Mouse (Mus musculus): Measurements from ENCODE around the gene Hnrnpul2. TPM values are rescaled to one million over a fixed set of nuclear protein-coding genes. Genes with fewer than 3 reads are reported as not detected.
"Not testable (repeated sequence)": the region's sequence is repeated elsewhere in the genome, so short reads cannot be mapped to it uniquely, and the experiment has no call there.

Gene Hnrnpul2
- total RNA-seq, 2 experiments from 2014 or later = 52.3 to 72.8 TPM

DNA sequence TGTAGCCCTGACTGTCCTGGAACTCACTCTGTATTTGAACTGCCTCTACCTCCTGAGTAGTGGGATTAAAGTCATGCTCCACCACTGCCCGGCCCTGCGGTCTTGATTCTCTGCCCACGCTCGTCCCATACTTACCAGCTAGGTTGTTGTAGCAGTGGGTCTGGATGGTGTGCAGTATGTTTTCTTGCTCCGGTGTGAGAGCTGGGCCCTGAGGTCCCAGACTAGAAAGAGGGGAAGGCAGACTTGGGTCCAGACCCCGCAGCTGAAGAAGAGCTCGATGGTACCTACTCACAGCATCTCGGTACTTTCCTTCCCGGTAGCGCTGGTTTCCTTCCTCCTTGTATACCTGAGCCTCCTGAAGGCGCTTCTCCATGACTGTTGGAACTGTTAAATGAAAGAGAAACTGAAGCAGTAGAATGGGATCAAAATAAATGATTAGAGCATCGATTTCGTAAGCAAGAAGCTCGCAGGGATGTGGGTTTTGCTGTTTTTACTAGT lies 1.5 kb upstream of the Hnrnpul2 start:
- ATAC-seq (ENCODE audit: poor library complexity, severe bottlenecking) = no peak

DNA sequence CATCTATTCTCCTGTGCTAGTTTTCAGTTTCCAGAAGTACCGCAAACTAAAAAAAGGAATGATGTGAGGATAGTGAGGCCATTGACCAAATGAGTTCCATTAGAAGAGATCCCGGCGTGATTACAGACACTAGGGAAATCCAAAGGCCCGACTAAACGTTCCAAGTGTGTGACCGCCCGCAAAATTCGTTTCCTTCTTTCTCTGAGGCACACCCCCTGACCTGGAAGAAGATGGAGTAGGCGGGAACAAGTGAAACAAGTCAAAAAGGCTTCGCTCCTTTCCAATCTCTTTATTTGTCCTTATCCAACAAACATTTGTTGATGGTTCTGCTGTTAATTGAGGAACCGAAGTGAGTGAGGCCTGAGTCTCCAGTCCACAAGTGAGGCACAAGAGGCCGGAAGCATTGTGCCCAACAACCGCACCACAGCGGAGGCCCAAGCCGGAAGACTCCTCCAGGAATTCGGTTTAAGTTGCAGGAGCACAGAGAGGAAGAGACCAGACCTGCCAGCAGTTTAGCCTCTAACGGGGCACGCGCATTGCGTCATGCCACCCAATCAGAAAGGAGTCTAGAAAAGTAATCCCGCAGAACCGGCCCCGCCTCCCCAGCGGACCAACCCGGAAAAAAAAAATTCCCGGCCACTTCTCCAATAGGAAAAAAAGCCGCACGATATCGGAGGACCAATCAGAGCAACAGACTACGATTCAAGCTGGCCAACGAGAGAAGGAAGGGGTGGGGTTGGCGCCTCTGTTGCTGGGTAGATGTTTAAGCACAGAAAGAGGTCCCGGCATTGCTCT lies 812 bp upstream of the Hnrnpul2 start, which contains the start of gene Ttc9c:
Gene Ttc9c, minus strand, starts transcription at position 533 of the 795 bp plus-strand sequence.
- ATAC-seq (ENCODE audit: poor library complexity, severe bottlenecking) = peak; percentile 74

DNA sequence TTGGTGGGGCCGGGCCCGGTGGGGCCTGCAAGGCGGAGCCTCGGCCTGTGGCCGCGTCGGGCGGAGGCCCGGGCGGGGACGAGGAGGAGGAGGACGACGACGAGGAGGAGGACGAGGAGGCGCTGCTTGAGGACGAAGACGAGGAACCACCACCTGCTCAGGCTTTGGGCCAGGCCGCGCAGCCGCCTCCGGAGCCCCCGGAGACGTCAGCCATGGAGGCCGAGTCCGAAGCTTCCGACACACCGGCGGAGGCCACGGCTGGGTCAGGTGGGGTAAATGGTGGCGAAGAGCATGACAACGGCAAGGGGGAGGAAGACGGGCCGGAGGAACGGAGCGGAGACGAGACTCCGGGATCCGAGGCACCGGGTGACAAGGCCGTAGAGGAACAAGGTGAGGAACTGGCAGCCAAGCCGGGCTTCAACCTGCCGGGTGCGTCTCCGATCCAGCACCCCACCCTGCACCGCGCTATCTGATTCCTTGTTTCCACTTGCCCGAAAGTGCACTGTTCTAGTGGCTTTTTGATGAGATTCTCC lies 680 bp downstream of the Hnrnpul2 start:
- peak; percentile 5 for ATAC-seq (ENCODE audit: poor library complexity, severe bottlenecking)

DNA sequence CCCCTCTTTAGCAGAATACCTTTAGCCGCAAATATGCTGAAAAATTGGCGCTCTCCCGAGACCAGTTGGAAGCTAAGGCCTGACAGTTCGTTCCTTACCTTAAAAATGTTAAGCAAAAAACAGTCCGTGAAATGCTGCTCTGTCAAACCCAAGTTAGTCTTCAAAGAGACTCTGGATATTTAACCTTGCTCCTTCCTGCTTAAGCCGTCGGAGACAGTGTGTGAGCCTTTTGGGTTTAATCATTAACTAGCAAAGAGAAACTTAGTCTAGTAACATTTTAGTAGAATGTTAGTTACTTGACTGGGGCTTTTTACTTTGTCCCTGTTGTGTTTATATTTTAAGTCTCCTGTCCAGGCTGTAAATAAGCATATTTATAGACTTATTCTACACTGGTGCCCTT lies 1.3 kb downstream of the Hnrnpul2 start:
- ATAC-seq (ENCODE audit: poor library complexity, severe bottlenecking) = no peak

DNA sequence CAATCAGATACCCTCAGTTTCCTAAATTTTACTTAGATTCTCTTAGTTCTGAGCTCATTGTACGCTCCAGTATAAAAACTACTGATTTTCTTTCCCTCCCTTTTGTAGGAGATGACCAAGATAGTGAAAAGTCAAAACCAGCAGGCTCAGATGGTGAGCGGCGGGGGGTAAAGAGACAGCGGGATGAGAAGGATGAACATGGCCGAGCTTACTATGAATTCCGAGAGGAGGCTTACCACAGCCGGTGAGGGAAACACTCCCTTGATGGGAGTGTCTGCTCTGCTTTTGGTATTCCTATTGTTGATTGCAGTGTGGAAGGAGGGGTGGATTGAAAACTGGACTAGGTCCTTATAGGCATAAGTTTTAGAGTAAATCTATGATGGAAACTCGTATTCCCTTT lies 2.9 kb downstream of the Hnrnpul2 start:
- ATAC-seq (ENCODE audit: poor library complexity, severe bottlenecking) = no peak

DNA sequence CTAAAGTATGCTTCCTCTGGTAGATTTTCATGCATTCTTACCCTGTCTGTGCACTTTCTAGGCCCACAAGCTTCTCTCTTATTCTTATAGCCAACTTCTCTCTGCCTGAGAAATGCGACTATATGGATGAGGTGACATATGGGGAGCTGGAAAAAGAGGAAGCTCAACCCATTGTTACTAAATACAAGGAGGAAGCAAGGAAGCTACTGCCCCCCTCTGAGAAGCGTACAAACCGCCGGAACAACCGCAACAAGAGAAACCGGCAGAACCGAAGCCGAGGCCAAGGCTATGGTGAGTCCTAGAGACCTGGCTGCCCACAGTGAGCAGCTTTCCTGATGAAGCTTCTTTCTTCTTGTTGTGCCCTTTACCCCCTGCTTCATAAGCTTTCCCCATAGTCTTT lies 9.8 kb downstream of the Hnrnpul2 start, which contains the start of gene AC129217.1:
Gene AC129217.1, plus strand, starts transcription at position 114 of the 400 bp plus-strand sequence.
- ATAC-seq (ENCODE audit: poor library complexity, severe bottlenecking) = peak; percentile 98

DNA sequence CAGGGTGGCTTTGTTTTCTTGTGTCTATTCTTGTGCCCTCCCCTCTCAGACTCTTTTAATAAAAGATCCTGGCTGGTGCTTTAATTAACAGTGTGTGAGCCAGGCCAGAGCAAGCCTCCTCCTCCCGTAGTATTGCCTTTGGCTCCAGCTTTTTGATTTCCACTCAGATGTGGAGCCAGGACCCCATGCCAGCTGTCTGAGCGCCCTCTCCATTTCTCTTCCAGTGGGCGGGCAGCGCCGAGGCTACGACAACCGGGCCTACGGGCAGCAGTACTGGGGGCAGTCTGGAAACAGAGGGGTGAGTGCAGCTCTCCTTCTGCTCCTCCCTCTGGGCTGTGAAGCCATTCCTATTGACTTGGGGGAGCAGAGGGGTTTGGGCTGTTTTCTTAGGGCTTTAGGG lies 10.9 kb downstream of the Hnrnpul2 start:
- ATAC-seq (ENCODE audit: poor library complexity, severe bottlenecking) = no peak

DNA sequence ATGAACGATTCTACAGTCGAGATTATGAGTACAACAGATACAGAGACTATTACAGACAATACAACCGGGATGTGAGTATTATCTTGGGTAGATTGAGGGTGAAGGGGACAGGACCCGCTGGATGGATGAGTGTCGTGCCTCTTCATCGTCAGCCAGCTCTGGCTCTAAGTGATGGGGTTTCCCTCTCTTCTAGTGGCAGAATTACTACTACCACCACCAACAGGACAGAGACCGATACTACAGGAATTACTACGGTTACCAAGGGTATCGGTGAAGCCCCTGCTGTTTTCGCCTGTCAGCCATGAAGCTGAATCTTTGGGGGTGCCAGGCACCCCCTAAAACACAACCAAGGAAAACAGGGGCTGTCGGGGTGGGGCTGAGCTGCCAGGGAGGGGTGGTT lies 11.5 kb downstream of the Hnrnpul2 start:
- no peak for ATAC-seq (ENCODE audit: poor library complexity, severe bottlenecking)

DNA sequence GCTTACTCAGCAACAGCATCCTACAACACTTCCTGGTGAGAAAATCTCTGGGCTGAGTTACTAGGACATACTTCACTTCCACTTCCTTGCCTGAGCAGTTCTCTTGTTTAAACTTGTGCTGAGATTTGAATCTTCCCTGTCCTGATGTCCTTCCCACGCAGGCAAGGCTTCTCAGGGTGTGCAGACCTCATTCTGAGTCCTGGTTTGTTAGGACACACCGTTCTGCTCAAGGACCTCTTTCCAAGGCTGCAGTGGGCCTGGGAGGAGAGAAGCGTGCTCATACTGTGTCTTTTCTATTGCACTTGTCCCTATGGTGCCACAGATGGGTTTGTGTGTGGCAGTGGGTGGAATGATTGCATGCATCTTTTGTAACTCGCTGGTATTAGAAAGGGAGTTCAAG lies 13.2 kb downstream of the Hnrnpul2 start:
- no peak for ATAC-seq (ENCODE audit: poor library complexity, severe bottlenecking)

DNA sequence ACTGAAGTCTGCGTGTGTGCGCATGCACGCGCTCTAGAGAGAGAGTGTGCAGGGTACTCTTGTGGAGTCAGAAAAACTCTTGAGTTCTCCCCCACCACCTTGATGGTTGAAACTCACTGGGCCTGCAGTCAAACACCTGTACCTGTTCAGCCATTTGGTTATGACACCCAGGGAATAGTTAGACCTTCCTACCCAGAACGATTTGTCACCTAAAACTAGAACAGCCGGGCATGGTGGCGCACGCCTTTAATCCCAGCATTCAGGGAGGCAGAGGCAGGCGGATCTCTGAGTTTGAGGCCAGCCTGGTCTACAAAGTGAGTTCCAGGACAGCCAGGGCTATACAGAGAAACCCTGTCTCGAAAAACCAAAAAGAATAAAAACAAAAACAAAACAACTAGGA lies 16.5 kb downstream of the Hnrnpul2 start:
- ATAC-seq (ENCODE audit: poor library complexity, severe bottlenecking) = not testable (repeated sequence)

DNA sequence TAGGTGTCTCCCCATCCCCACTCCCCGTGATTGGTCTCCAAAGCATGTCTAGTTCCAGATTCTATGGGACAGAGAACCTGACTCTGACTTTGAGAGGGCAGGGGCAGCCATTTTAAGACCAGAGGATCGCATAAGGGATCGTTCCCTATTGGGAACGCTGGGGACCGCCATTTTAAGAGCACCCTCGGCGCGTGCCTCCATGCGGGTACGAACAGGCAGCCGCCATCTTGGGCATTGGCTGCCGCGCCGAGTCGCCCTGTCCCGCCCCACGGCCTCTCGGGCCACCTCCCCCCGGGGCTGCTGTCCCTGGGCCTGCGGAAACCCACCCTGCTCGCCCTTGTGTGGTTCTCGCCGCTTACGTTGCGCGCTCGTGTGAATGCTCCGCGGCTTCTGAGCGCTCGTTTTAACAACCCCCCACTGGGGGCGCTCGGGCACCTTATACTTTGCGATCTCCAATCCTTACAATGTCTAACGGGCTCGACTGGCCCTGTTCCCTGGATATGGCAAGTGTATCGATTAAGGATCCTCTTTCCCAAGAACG lies 17.5 kb downstream of the Hnrnpul2 start, which contains the start of gene Bscl2:
Gene Bscl2, plus strand, starts transcription at position 217 of the 541 bp plus-strand sequence.
- ATAC-seq (ENCODE audit: poor library complexity, severe bottlenecking) = peak; percentile 79

DNA sequence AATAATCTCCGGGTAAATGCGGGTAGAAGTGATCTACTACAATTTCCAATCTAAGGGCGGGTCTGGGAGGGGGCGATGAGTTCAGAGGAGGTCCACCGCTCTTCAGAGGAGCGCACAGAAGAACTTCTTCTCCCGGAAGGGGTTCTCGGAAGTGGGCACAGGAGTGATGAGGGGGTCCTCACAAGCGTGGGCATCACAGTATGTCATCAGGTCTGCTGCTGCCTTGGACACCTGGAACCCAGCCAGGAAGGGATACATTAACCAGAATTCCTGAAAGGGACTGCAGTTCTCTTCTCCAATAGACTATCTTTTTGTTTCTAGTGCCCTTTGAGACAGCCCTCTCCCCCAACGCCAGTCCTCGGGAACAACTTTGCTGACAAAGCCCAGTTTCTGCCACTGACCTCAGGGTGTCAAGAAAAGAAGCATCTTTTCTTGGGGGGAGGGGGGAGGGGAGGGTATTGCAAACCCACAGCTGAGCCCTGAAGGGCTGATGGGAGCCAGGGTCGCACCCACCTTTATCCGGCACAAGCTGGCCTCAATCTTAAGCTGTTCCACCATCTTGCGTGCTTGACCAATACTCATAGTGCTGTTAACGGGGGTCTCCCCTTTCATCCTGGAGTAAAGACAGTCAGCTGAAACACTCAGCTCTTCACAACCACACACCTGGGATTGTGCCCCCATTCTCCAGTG lies 18.4 kb downstream of the Hnrnpul2 start:
- no peak for ATAC-seq (ENCODE audit: poor library complexity, severe bottlenecking)

DNA sequence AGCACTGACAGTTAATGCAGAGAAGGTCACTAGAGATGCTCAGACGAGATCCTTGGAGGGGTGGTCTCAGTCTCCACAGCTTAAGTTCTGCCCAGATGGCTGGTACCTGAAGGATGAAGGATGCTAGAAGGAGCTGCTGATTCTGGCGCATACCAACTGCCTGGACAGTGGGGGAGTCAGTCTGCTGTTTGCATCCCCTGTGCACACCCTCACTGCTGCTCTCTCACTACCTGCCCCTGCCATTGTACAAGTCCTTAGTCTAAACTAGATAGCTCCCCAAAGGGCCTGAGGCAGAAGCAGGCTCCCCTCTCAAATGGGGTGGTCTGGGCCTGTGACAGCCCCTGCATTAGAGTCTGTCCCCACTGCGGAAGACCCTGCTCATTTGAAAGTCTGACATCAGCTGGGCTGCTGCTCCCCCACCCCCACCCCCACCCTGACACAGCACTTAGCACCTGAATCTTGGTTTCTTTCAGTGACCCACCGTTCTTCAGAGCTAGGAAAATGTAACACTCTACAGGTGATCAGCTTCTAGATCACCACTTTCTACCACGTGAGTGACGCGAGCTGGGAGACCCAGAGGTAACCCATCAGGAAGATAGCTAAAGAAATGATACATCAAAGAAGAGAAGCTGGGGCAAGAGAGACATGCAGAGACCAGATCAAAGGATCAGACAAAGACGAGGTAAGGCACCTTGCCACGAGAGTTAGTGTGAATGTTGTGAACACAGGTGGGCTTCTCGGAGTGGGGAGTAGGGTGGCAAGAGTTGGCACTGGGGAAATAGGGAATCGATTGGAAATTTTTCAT lies 19.5 kb downstream of the Hnrnpul2 start, which contains the start of gene Gng3:
Gene Gng3, minus strand, starts transcription at position 92 of the 805 bp plus-strand sequence.
- ATAC-seq (ENCODE audit: poor library complexity, severe bottlenecking) = no peak

DNA sequence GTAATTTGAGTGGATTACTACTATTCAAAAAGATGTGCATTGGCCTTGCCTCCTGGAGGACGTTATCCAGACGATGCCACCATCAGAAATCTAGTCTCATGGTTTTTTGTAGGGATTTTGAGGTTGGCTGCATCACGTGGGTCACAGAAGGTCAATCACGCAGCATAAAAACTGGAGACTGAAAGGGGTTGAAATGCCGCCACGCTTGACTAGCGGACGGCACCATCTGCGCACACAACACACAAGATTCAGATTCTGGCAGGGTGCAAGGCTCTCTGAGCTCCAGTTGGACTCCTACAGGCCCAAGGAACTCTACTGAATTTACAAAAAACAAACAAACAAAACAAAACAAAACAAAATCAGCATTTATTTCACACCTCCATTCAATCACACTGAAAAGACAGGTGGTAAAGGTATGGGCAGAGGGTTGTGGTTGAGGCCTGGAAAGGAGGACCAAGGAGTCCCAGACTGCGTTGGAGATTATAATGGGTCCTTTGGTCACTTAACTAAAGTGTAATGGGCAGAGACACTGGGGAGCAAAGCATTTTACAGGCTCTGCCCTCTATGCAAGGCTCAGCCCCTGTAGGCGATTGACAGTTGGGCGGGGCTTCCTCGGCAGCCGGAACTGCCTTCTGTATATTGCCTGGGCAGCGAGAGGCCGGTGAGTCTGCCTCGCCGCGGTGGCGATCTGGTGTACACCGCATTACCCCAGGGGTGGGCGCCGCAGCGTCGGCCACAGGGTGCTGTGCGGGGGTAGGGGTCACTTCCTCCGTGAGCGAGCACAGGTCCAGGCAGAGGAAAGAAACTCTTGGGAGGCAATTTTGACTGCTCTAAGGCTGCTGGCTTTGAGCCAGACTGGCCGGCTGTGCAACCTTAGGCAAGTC lies 20.3 kb downstream of the Hnrnpul2 start:
- ATAC-seq (ENCODE audit: poor library complexity, severe bottlenecking) = peak; percentile 78

DNA sequence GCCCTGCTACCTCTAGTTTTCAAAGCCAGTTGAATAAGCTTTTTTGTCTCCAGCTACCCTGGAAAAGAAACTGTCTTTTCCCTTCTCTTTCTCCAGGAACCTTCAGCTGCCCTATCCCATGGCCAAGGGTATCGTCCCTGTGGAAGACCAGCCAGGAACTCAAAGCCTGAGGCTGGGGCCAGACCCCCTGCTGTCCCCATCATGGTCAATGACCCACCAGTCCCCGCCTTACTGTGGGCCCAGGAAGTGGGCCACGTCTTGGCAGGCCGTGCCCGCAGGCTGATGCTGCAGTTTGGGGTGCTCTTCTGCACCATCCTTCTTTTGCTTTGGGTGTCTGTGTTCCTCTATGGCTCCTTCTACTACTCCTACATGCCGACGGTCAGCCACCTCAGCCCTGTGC lies 21.2 kb downstream of the Hnrnpul2 start:
- ATAC-seq (ENCODE audit: poor library complexity, severe bottlenecking) = no peak

DNA sequence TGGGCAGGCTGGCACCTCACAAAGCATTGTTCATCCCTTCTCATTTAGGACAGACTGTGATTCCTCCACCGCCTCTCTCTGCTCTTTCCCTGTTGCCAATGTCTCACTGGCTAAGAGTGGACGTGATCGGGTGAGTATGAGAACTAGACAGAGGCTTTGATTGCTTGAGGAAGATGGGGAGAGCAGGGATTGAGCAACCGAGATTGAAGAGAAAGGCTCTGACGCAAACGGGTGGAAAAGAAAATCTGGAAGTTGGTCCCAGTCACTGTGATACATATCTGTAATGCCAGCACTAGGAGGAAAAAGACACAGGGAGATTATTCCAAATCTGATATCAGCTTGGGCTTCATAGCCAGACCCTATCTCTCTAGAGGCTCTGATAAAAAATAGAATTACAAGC lies 23.2 kb downstream of the Hnrnpul2 start:
- no peak for ATAC-seq (ENCODE audit: poor library complexity, severe bottlenecking)

DNA sequence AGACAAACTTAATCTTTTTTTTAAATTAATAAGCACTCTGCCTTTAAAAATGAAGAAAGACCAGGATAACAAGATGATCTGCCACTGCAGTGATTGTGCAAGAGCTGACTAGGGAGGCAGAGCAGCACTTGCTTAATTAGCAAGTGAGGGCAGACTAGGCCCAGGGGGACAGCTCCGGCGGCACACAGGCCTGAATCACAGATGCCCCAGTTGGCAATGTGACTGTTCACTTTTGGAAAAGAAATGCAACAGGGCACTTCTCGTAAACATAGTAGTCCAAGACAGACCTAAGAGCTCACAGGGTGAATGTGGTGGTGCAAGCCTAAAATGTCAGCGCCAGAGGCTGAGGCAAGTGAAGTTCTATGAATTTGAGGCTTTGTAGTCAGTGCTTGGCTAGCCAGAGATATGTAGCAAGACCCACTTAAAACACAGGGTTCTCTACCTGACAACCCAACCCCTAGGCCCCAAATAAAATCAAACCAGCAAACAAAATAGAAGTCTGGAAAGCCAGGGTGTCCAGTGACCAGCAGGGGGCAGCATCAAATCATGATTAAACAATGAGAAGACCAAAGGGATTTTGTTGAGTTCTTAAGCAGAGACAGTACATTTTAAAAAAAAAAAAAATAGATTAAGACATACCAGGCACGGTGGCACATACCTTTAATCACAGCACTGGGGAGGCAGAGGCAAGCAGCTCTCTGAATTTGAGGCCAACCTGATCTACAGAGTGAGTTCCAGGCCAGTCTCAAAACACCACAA lies 24.7 kb downstream of the Hnrnpul2 start:
- ATAC-seq (ENCODE audit: poor library complexity, severe bottlenecking) = peak; percentile 64

DNA sequence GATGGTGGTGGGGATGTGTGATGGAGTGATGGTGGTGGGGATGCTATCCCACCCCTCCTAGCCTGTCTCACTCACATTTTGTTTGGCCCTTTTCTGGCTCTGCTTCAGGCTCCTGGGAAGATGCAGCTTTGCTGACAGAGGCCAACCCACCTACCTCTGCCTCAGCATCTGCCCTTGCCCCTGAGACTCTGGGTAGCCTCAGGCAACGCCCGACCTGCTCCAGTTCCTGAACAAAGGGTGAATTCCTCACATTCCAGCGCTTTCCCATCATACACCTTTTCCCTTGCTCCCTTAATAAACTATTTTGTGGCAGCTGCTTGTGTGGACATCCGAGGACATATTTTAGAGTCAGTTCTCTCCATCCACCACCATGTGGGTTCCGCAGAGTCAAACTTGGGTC lies 28.5 kb downstream of the Hnrnpul2 start:
- no peak for ATAC-seq (ENCODE audit: poor library complexity, severe bottlenecking)
